Mouse (Mus musculus) midbrain, embryonic 11.5 days (tissue): ENCODE data around the gene Fndc3b. TPM values are rescaled to one million over a fixed set of nuclear protein-coding genes. Genes with fewer than 3 reads are reported as not detected.

Source experiments
- ATAC-seq: fragments of 200-750 bp; cut with Nextera tagmentation; 2 replicates; pipeline ENCODE4 v1.8.0; 2017; ENCODE audit warnings: moderate TSS enrichment, moderate library complexity; ENCODE audit not compliant: low FRiP score
- DNase-seq: peaks from one replicate; pipeline ENCODE4 v3.0.0; 2015; ENCODE audit warnings: low spot score; ENCODE audit errors: missing footprints
- H3K27ac ChIP-seq: fragments of 300-500 bp; sonication (generic); 2 replicates; pipeline ENCODE4 v1.5.1; 2014; ENCODE audit warnings: low read depth, low read length
- H3K27me3 ChIP-seq: fragments of 300-500 bp; sonication (generic); 2 replicates; pipeline ENCODE4 v1.6.1; 2014; ENCODE audit warnings: mild to moderate bottlenecking, low read length, moderate library complexity, mixed read lengths; ENCODE audit not compliant: control insufficient read depth, insufficient read depth
- H3K36me3 ChIP-seq: fragments of 300-500 bp; sonication (generic); 2 replicates; pipeline ENCODE4 v1.6.1; 2014; ENCODE audit warnings: mild to moderate bottlenecking, low read length, moderate library complexity, mixed read lengths; ENCODE audit not compliant: control insufficient read depth, insufficient read depth
- H3K4me1 ChIP-seq: fragments of 300-500 bp; sonication (generic); 2 replicates; pipeline ENCODE4 v1.6.1; 2014; ENCODE audit warnings: low read length; ENCODE audit not compliant: control insufficient read depth, insufficient read depth
- H3K4me2 ChIP-seq: fragments of 300-500 bp; sonication (generic); 2 replicates; pipeline ENCODE4 v1.6.1; 2014; ENCODE audit warnings: mild to moderate bottlenecking, moderate library complexity
- H3K4me3 ChIP-seq: fragments of 300-500 bp; sonication (generic); 2 replicates; pipeline ENCODE4 v1.5.1; 2014; ENCODE audit warnings: low read depth, low read length
- H3K9ac ChIP-seq: fragments of 300-500 bp; sonication (generic); 2 replicates; pipeline ENCODE4 v1.6.1; 2014; ENCODE audit warnings: low read length
- H3K9me3 ChIP-seq: fragments of 300-500 bp; sonication (generic); 2 replicates; pipeline ENCODE4 v1.6.1; 2016; ENCODE audit warnings: low read length; ENCODE audit not compliant: control insufficient read depth
- WGBS: fragments of 180-500 bp; shearing (Covaris S2); extraction: QIAGEN DNeasy Blood & Tissue Kit; methylation state at CpG from one replicate; pipeline ENCODE4 v1.1.7; 2014; 5-methylcytosine and 5-hydroxymethylcytosine counted together
- polyA plus RNA-seq: library from polyadenylated mRNA; unstranded; fragments of >200 nt; fragmentation: Nextera tagmentation; extraction: Ambion mirVana; gene quantifications from 2 replicates; pipeline ENCODE4 v1.2.1, GENCODE M21; 2014

Gene Fndc3b
- polyA plus RNA-seq, 1 experiment from 2014 or later, result 10.1 TPM

- Histone ChIP-seq H3K36me3 (no peaks in the 10 kb centered on the region; the same call in 1 of the 2 replicates), H3K4me1 (no peaks in the 10 kb centered on the region), H3K27ac (no peak overlapping the region), H3K4me3 (no peak overlapping the region), H3K9me3 (no peaks in the 10 kb centered on the region), H3K4me2 (no peak overlapping the region), H3K27me3 (no peaks in the 10 kb centered on the region), H3K9ac (no peak overlapping the region)
- DNase-seq (peak; percentile 26), ATAC-seq (no peak)
- WGBS, result 47% methylated on average over 4 of the region's 4 CpGs
Measured at GRCm38 (mm10) chr3:27531993-27532392, 179.1 kb downstream of the Fndc3b start.

- no peak overlapping the region for H3K4me3 ChIP-seq
- H3K9ac ChIP-seq, result no peak overlapping the region
- ATAC-seq, result no peak
- H3K4me1 ChIP-seq, result no peaks in the 10 kb centered on the region
- DNase-seq, result no peak
- no peaks in the 10 kb centered on the region; the same call in 1 of the 2 replicates for H3K27me3 ChIP-seq
- H3K4me2 ChIP-seq, result no peak overlapping the region
- no peak overlapping the region for H3K27ac ChIP-seq
- no peaks in the 10 kb centered on the region for H3K9me3 ChIP-seq
- WGBS, result 72% methylated on average over 7 of the region's 7 CpGs
- H3K36me3 ChIP-seq, result no peaks in the 10 kb centered on the region; the same call in 1 of the 2 replicates
Measured at GRCm38 (mm10) chr3:27530370-27530769, 180.7 kb downstream of the Fndc3b start.

- no peaks in the 10 kb centered on the region for H3K4me1 ChIP-seq
- 87% methylated on average over 14 of the region's 14 CpGs for WGBS
- peak; percentile 56 for DNase-seq
Measured at GRCm38 (mm10) chr3:27529221-27530051, 181.7 kb downstream of the Fndc3b start.

GRCm38 (mm10) chr3:27526991-27527390 lies 184.1 kb downstream of the Fndc3b start:
- H3K4me2 ChIP-seq, result no peak overlapping the region
- no peak for ATAC-seq
- H3K9ac ChIP-seq, result no peak overlapping the region
- H3K27ac ChIP-seq, result no peak overlapping the region
- no peaks in the 10 kb centered on the region for H3K36me3 ChIP-seq
- H3K9me3 ChIP-seq, result no peaks in the 10 kb centered on the region
- DNase-seq, result peak; percentile 64
- no peak overlapping the region for H3K4me3 ChIP-seq
- WGBS, result 88% methylated on average over 3 of the region's 3 CpGs
- H3K27me3 ChIP-seq, result no peaks in the 10 kb centered on the region; the same call in 1 of the 2 replicates
- no peaks in the 10 kb centered on the region for H3K4me1 ChIP-seq

More at GRCm38 (mm10) chr3:27529221-27530051, 181.7 kb downstream of the Fndc3b start:
- no peak overlapping the region for H3K4me3 ChIP-seq
- H3K36me3 ChIP-seq, result no peaks in the 10 kb centered on the region
- no peak overlapping the region for H3K4me2 ChIP-seq
- H3K27me3 ChIP-seq, result no peaks in the 10 kb centered on the region; the same call in 1 of the 2 replicates
- H3K9me3 ChIP-seq, result no peaks in the 10 kb centered on the region
- no peak for ATAC-seq
- no peak overlapping the region for H3K9ac ChIP-seq
- no peak overlapping the region for H3K27ac ChIP-seq

- ATAC-seq, result no peak
- DNase-seq, result peak; percentile 75
- no peak overlapping the region for H3K4me2 ChIP-seq
- H3K4me3 ChIP-seq, result no peak overlapping the region
- H3K27ac ChIP-seq, result no peak overlapping the region
- no peaks in the 10 kb centered on the region for H3K9me3 ChIP-seq
- no peaks in the 10 kb centered on the region for H3K4me1 ChIP-seq
- H3K36me3 ChIP-seq, result no peaks in the 10 kb centered on the region
- WGBS, result 90% methylated on average over 12 of the region's 12 CpGs
- H3K27me3 ChIP-seq, result no peaks in the 10 kb centered on the region; the same call in 1 of the 2 replicates
- no peak overlapping the region for H3K9ac ChIP-seq
Measured at GRCm38 (mm10) chr3:27523176-27523936, 187.8 kb downstream of the Fndc3b start.

- Histone ChIP-seq H3K9me3 (no peaks in the 10 kb centered on the region), H3K27ac (no peak overlapping the region), H3K4me1 (no peaks in the 10 kb centered on the region), H3K4me2 (no peak overlapping the region), H3K9ac (no peak overlapping the region), H3K4me3 (no peak overlapping the region), H3K27me3 (no peaks in the 10 kb centered on the region; the same call in 1 of the 2 replicates), H3K36me3 (no peaks in the 10 kb centered on the region)
- WGBS, result 66% methylated on average over 6 of the region's 6 CpGs
- ATAC-seq (no peak), DNase-seq (no peak)
Measured at GRCm38 (mm10) chr3:27520391-27520790, 190.7 kb downstream of the Fndc3b start.

GRCm38 (mm10) chr3:27519481-27519880 lies 191.6 kb downstream of the Fndc3b start:
- H3K4me3 ChIP-seq, result no peak overlapping the region
- DNase-seq (peak; percentile 65), ATAC-seq (no peak)
- H3K9ac ChIP-seq, result no peak overlapping the region
- H3K4me2 ChIP-seq, result no peak overlapping the region
- H3K27me3 ChIP-seq, result no peaks in the 10 kb centered on the region; the same call in 1 of the 2 replicates
- no peak overlapping the region for H3K27ac ChIP-seq
- no peaks in the 10 kb centered on the region for H3K36me3 ChIP-seq
- H3K4me1 ChIP-seq, result no peaks in the 10 kb centered on the region
- 93% methylated on average over 6 of the region's 6 CpGs for WGBS
- H3K9me3 ChIP-seq, result no peaks in the 10 kb centered on the region

- DNase-seq (no peak), ATAC-seq (no peak)
- H3K9ac ChIP-seq, result no peak overlapping the region
- H3K4me1 ChIP-seq, result no peaks in the 10 kb centered on the region
- no peak overlapping the region for H3K27ac ChIP-seq
- H3K4me3 ChIP-seq, result no peak overlapping the region
- WGBS, result 96% methylated on average over 9 of the region's 9 CpGs
- H3K4me2 ChIP-seq, result no peak overlapping the region
- no peaks in the 10 kb centered on the region; the same call in 1 of the 2 replicates for H3K27me3 ChIP-seq
- H3K9me3 ChIP-seq, result no peaks in the 10 kb centered on the region
- H3K36me3 ChIP-seq, result no peaks in the 10 kb centered on the region
Measured at GRCm38 (mm10) chr3:27518935-27519334, 192.2 kb downstream of the Fndc3b start.

GRCm38 (mm10) chr3:27516536-27516935 lies 194.6 kb downstream of the Fndc3b start:
- no peak overlapping the region for H3K27ac ChIP-seq
- DNase-seq (peak; percentile 67), ATAC-seq (no peak)
- no peaks in the 10 kb centered on the region for H3K9me3 ChIP-seq
- no peaks in the 10 kb centered on the region for H3K4me1 ChIP-seq
- H3K9ac ChIP-seq, result no peak overlapping the region
- no peaks in the 10 kb centered on the region for H3K27me3 ChIP-seq
- H3K4me2 ChIP-seq, result no peak overlapping the region
- no peaks in the 10 kb centered on the region for H3K36me3 ChIP-seq
- WGBS, result 42% methylated on average over 4 of the region's 5 CpGs
- H3K4me3 ChIP-seq, result no peak overlapping the region
